Mouse (Mus musculus) intestine, embryonic 16.5 days (tissue): ENCODE measurements around the gene Zfp14. TPM values are rescaled to one million over a fixed set of nuclear protein-coding genes. Genes with fewer than 3 reads are reported as not detected.

Experiments used
- ATAC-seq: fragments of 200-750 bp; cut with Nextera tagmentation; 2 replicates; pipeline ENCODE4 v1.8.0; 2017; ENCODE audit warnings: moderate TSS enrichment, moderate library complexity
- H3K27ac ChIP-seq: fragments of 300-500 bp; sonication (generic); 2 replicates; pipeline ENCODE4 v1.5.1; 2014; ENCODE audit warnings: mild to moderate bottlenecking, low read length
- H3K27me3 ChIP-seq: fragments of 300-500 bp; sonication (generic); replicated peaks from 2 replicates; pipeline ENCODE4 v1.6.1; 2014; ENCODE audit warnings: low read length, control low read depth, mixed read lengths; ENCODE audit not compliant: control insufficient read depth, insufficient read depth
- H3K36me3 ChIP-seq: fragments of 300-500 bp; sonication (generic); 2 replicates; pipeline ENCODE4 v1.6.1; 2014; ENCODE audit warnings: low read length, control low read depth; ENCODE audit not compliant: control insufficient read depth, insufficient read depth
- H3K4me1 ChIP-seq: fragments of 300-500 bp; sonication (generic); 2 replicates; pipeline ENCODE4 v1.6.1; 2014; ENCODE audit warnings: low read length, control low read depth, mixed read lengths; ENCODE audit not compliant: control insufficient read depth, insufficient read depth
- H3K4me2 ChIP-seq: fragments of 300-500 bp; sonication (generic); 2 replicates; pipeline ENCODE4 v1.6.1; 2014; ENCODE audit warnings: low read depth, low read length, control low read depth
- H3K4me3 ChIP-seq: fragments of 300-500 bp; sonication (generic); 2 replicates; pipeline ENCODE4 v1.5.1; 2014; ENCODE audit warnings: mild to moderate bottlenecking, low read length
- H3K9ac ChIP-seq: fragments of 300-500 bp; sonication (generic); 2 replicates; pipeline ENCODE4 v1.6.1; 2014; ENCODE audit warnings: low read depth, low read length
- H3K9me3 ChIP-seq: fragments of 300-500 bp; sonication (generic); 2 replicates; pipeline ENCODE4 v1.6.1; 2016; ENCODE audit warnings: low read length, control low read depth; ENCODE audit not compliant: control insufficient read depth
- WGBS: fragments of 180-500 bp; shearing (Covaris S2); extraction: QIAGEN DNeasy Blood & Tissue Kit; methylation state at CpG from one replicate; pipeline ENCODE4 v1.1.7; 2014; 5-methylcytosine and 5-hydroxymethylcytosine counted together
- polyA plus RNA-seq: library from polyadenylated mRNA; unstranded; fragments of >200 nt; fragmentation: Nextera tagmentation; extraction: Ambion mirVana; gene quantifications from 2 replicates; pipeline ENCODE4 v1.2.1, GENCODE M21; 2015

Zfp14 gene
- polyA plus RNA-seq, 1 experiment from 2014 or later = 2.0 TPM

DNA sequence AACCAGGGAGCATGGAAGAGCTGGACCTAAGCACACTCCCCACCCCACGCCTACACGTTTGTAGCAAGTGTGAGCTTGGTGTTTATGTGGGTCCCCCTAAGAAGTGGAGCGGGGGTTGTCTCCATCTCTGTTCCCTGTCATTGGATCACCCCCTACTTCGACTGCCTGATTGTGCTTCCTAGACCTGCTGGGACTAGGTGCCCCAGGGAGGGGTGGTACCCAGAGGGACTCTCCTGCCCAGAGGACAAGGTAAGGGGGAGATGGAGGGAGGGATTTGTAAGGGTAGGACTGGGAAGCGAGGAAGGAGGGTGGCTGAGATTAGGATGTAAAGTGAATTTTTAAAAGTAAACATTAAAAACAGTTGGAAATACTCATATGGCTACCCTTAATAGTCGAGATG lies 38.2 kb upstream of the Zfp14 start:
- peaks cover 13% of the 10 kb centered on the region for H3K4me1 ChIP-seq
- no peaks in the 10 kb centered on the region for H3K27me3 ChIP-seq
- H3K9me3 ChIP-seq = no peaks in the 10 kb centered on the region
- H3K4me3 ChIP-seq = peak overlapping the region; percentile 74
- WGBS = 12% methylated on average over 6 of the region's 6 CpGs
- no peaks in the 10 kb centered on the region for H3K36me3 ChIP-seq
- ATAC-seq = no peak
- no peak overlapping the region for H3K27ac ChIP-seq
- H3K9ac ChIP-seq = peak overlapping the region; percentile 72; the same call in 1 of the 2 replicates
- peak overlapping the region; percentile 77 for H3K4me2 ChIP-seq

DNA sequence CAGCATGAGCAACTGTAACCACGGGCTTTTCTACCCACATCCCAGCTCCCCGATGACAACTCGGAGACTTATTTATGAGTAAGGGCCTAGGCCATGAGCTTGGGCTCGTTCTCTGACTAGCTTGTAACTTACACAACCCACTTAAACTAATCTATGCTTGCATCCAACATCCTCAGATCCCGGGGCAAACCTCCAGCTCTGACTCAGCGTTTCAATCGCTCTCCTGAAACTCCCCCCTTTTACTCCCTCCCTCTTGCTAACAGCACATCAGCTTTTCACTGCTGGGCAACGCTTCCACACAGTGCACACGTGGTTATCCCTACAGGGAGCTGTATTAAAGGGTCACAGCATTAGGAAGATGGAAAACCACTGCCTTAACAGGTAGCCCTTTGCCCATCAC lies 35.3 kb upstream of the Zfp14 start:
- H3K4me2 ChIP-seq = no peak overlapping the region
- no peak overlapping the region for H3K4me3 ChIP-seq
- no peak overlapping the region for H3K9ac ChIP-seq
- no peaks in the 10 kb centered on the region for H3K9me3 ChIP-seq
- H3K4me1 ChIP-seq = peaks cover 7% of the 10 kb centered on the region
- no peaks in the 10 kb centered on the region for H3K36me3 ChIP-seq
- ATAC-seq = no peak
- WGBS = 90% methylated on average over 9 of the region's 9 CpGs
- no peaks in the 10 kb centered on the region for H3K27me3 ChIP-seq
- H3K27ac ChIP-seq = no peak overlapping the region

DNA sequence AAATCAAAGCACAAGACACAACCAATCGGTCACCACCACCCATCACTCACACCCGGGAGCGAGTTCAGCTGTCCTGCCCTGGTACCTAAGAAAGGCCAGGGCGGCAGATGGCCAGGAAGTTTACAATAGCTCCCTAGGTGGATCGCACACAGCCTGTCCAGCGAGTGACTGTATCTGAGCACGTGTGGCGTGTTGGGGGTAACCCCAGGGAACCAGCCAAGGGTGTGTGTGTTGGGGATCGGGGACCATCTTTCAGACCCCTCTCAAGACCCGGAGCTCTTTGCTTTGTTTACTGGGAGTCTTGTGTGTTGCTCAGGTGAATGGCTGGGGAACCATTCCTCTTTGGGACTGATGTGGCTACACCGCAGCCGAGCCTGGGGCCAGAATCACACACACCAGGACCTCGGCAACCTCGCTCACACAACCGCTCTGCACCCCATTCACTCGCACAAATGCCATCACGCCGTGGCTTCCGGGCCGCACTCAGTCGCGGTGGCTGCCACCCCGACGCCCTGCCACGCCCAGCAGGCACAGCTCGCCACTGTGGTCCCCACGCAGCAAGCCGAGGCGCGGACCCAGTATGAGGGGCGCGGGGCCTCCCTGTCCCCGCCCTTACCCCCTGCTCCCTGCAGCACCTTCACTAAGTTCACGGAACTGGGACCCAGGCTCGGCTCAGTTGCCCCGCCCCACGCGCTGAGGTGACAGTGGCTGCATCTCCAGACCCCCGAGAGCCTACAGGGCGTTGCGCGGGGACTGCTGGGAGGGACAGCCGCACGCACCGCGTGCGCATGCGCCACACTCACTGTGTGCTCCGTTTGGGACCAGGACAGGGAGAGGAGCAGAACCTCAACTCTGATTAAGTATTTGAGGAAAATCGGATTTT lies 21.2 kb upstream of the Zfp14 start, which contains the start of gene Zfp82:
TSS of gene Zfp82 (minus strand) at position 755 of the 883 bp plus-strand sequence.
- under 1% methylated on average over 50 of the region's 50 CpGs for WGBS
- peak within 1 kb of the TSS; percentile 84 for H3K9ac ChIP-seq
- peak within 1 kb of the TSS; percentile 86 for H3K4me3 ChIP-seq
- H3K27ac ChIP-seq = peak within 1 kb of the TSS; percentile 67
- peak; percentile 96 for ATAC-seq
- no peaks in the 10 kb centered on the region for H3K36me3 ChIP-seq
- no peaks in the 10 kb centered on the region for H3K9me3 ChIP-seq
- H3K27me3 ChIP-seq = no peaks in the 10 kb centered on the region
- H3K4me2 ChIP-seq = peak within 1 kb of the TSS; percentile 95
- H3K4me1 ChIP-seq = no peaks in the 10 kb centered on the region

DNA sequence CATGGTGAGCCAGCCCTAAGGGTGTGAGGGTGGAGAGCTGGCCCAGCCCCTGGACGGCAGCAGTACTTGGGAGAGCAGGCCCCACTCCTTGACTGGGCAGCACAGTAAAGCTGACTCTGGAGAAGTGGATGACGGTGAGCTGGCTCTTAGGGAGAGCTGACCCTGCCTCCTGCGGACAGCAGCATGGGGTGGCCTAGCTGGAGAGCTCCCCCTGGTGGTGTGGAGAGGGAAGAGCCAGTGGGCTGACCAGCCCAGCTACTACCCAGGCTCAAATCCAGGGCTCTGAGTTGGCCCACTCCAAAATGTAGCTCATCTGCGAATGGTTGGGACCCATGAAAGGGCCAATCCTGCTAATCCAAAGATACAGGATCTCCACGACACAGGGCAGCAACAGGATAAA lies 13.4 kb upstream of the Zfp14 start:
- Histone ChIP-seq H3K4me2 (no peak overlapping the region), H3K9ac (no peak overlapping the region), H3K27me3 (no peaks in the 10 kb centered on the region), H3K36me3 (no peaks in the 10 kb centered on the region), H3K4me3 (no peak overlapping the region), H3K27ac (no peak overlapping the region), H3K9me3 (no peaks in the 10 kb centered on the region), H3K4me1 (no peaks in the 10 kb centered on the region)
- 79% methylated on average over 5 of the region's 5 CpGs for WGBS
- no peak for ATAC-seq

DNA sequence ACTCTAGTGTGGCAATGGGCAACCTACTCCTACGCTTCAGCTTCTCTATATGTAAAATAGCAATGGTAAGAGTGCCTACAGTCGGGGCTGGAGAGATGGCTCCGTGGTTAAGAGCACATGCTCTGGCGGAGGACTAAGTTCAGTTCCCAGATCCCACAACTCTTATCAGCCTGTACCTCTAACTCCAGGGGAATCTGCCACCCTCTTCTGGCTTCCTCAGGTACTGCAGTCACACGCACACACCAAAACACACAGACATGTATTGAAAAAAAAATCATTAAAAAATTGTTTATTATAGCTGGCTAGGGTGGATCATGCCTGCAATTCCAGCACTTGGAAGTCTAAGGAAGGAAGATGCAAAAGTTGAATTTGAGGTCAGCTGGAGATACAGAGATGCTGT lies 11.3 kb upstream of the Zfp14 start:
- no peak overlapping the region for H3K9ac ChIP-seq
- no peaks in the 10 kb centered on the region for H3K36me3 ChIP-seq
- no peak overlapping the region for H3K4me3 ChIP-seq
- H3K4me1 ChIP-seq = no peaks in the 10 kb centered on the region
- ATAC-seq = no peak
- no peaks in the 10 kb centered on the region for H3K9me3 ChIP-seq
- 90% methylated on average over 5 of the region's 5 CpGs for WGBS
- H3K27me3 ChIP-seq = no peaks in the 10 kb centered on the region
- no peak overlapping the region for H3K4me2 ChIP-seq
- no peak overlapping the region for H3K27ac ChIP-seq

DNA sequence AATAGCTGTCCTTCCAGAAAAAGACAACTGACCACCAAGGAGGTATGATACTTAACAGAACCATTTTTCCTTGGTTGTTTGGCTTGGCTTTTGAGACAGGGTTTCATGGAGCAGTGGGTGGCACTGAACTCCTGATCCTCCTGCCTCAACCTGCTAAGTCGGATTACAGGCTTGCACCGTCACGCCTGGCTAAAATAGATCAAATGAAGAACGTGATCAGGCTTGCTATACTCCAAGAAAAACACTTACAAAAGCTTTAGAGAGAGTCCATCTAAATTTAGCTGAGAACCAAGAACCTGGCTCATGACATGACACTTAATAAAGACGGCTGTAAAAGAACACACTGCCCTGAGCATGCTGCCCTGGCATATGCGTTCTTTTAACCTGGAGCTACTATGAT lies 9.2 kb upstream of the Zfp14 start:
- H3K36me3 ChIP-seq = peaks cover 4% of the 10 kb centered on the region
- ATAC-seq = no peak

DNA sequence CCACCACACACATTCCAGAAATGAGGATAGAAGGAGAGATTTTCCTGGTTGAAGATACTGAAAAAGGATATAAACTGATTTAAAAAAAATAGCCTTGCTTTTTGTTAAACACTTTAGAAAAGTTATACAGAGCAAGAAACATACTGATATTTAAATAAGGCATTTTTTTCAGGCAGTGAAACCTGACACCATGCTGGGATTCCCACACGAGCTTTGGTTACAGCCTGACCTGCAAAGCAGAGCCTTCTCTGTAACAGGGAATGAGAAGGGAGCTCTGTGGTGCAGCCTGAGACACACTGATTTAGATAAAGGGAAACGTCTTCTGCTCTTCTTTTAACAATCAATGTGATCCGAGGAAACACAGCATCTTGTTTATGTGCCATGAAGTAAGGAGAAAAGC lies 2.4 kb upstream of the Zfp14 start:
- Histone ChIP-seq H3K27ac (no peak overlapping the region), H3K9ac (no peak overlapping the region), H3K4me3 (no peak overlapping the region), H3K4me1 (peaks cover 3% of the 10 kb centered on the region; the same call in 1 of the 2 replicates), H3K36me3 (peaks cover 4% of the 10 kb centered on the region), H3K9me3 (no peaks in the 10 kb centered on the region), H3K4me2 (no peak overlapping the region), H3K27me3 (no peaks in the 10 kb centered on the region)
- WGBS = 5% methylated on average over 3 of the region's 3 CpGs
- ATAC-seq = no peak

More for the DNA sequence above, 9.2 kb upstream of the Zfp14 start:
- 87% methylated on average over 6 of the region's 6 CpGs for WGBS
- Histone ChIP-seq H3K9ac (no peak overlapping the region), H3K4me1 (no peaks in the 10 kb centered on the region), H3K27ac (no peak overlapping the region), H3K9me3 (no peaks in the 10 kb centered on the region), H3K4me3 (no peak overlapping the region), H3K27me3 (no peaks in the 10 kb centered on the region), H3K4me2 (no peak overlapping the region)

DNA sequence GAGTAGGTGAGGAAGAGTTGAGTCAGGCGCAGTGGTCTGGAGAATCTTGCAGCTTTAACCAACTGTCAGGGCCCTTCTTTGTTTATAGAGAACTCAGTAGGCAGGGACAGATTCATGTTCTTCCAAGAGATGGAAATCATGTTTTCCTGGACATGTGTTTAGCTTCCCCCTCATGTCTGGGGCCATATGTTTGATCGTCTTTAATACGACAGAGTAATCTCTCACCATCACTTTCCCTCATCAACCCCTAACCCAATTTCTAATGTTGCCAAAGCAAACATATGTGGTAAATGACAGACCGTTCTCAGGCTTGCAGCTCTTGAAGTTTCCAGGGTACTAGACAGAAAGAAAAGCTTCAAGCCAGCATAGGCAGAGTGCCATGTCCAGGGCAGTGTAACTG lies 3.1 kb downstream of the Zfp14 start:
- no peak overlapping the region for H3K27ac ChIP-seq
- no peaks in the 10 kb centered on the region for H3K36me3 ChIP-seq
- no peak overlapping the region for H3K4me3 ChIP-seq
- WGBS = 84% methylated on average over 4 of the region's 4 CpGs
- peaks cover 3% of the 10 kb centered on the region; the same call in 1 of the 2 replicates for H3K4me1 ChIP-seq
- no peak for ATAC-seq
- no peak overlapping the region for H3K9ac ChIP-seq
- H3K9me3 ChIP-seq = no peaks in the 10 kb centered on the region
- H3K27me3 ChIP-seq = no peaks in the 10 kb centered on the region
- H3K4me2 ChIP-seq = no peak overlapping the region

DNA sequence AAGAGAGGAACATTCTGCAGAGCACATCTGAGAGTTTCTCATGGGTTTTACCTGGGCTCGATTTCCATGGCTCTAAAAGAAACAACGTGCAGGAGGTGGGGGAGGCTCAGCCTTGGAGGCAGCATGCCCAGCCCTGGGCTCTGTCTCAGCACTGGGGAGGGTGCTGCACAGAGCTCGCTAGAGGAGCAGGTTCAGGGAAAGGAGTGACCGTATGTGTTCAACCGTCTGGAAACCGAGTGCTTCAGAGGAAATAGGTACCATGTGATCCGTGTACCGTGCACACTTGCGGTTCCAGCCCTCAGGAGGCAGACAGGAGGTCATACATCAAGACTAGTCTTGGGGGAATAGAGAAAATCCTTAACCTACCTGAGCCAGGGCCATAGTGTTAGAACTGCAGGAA lies 6.8 kb downstream of the Zfp14 start:
- Histone ChIP-seq H3K4me1 (no peaks in the 10 kb centered on the region), H3K27ac (no peak overlapping the region), H3K27me3 (no peaks in the 10 kb centered on the region), H3K4me2 (no peak overlapping the region), H3K4me3 (no peak overlapping the region), H3K9me3 (no peaks in the 10 kb centered on the region), H3K9ac (no peak overlapping the region), H3K36me3 (no peaks in the 10 kb centered on the region)
- no peak for ATAC-seq
- WGBS = 59% methylated on average over 9 of the region's 9 CpGs
